ENCODE assay signal across 9 mouse cellular contexts in genomic region chr13:59509644-59510366, GRCm38 (mm10).
DNase-seq lines count a peak whose midpoint lies in the region; ATAC-seq lines count a peak whose summit lies in the region.
"Had no signal": no experiment of that assay in that cellular context is flagged by ENCODE, and none has a peak within 500 bp of the region (broad histone marks: within the 10 kb centered on the region; RNA-seq: fewer than 3 reads in every experiment).

No protein-coding gene starts in this region.

- H3K27me3 ChIP-seq in kidney, embryonic 15.5 days = no peaks in the 10 kb centered on the region

- ATAC-seq in kidney, embryonic 15.5 days (replicated peaks; ENCODE audit: low FRiP score) = no peak
- ATAC-seq in granulocyte monocyte progenitor cell, adult 5-6 weeks (replicated peaks; ENCODE audit: poor library complexity, severe bottlenecking) = peak; percentile 92

- 71% methylated on average over 10 of the region's 10 CpGs for WGBS in kidney, embryonic 15.5 days

- no peak overlapping the region for H3K4me3 ChIP-seq in kidney, embryonic 15.5 days (replicated peaks)

- peak; percentile 24 for DNase-seq in kidney, adult 11 months
- DNase-seq in B cell, adult 2 months = peak; percentile 39 to 41
- DNase-seq in lung, postnatal 14 days = peak; percentile 70
- no peak for DNase-seq in heart, postnatal 14 days
- no peak for DNase-seq in embryo, embryonic 9.5 days (ENCODE audit: extremely low spot score)
- no peak for DNase-seq in adrenal gland, adult 8-10 months
- DNase-seq: gastrocnemius, postnatal 10 days had no signal

- no peaks in the 10 kb centered on the region for H3K4me1 ChIP-seq in kidney, embryonic 15.5 days

- intact Hi-C loops in heart, postnatal 14 days (cut with DNase I) = loop anchor here (5.0 kb wide), 1 partner anchor 47 kb away; no protein-coding TSS in a partner anchor

- H3K9me3 ChIP-seq in kidney, embryonic 15.5 days (replicated peaks) = no peaks in the 10 kb centered on the region

- no peak overlapping the region for H3K27ac ChIP-seq in kidney, embryonic 15.5 days

- H3K36me3 ChIP-seq in kidney, embryonic 15.5 days = peaks cover 18% of the 10 kb centered on the region

- H3K9ac ChIP-seq in kidney, embryonic 15.5 days = no peak overlapping the region

- no peak overlapping the region for H3K4me2 ChIP-seq in kidney, embryonic 15.5 days

Comparison
In these comparisons a context has a peak if more than half of its experiments do, and no peak if none do; other contexts are left out.
1. DNase-seq: peak in kidney, adult 11 months (single experiment), B cell, adult 2 months (2 of 2) and lung, postnatal 14 days (single experiment); none in heart, postnatal 14 days (0 of 2), embryo, embryonic 9.5 days (single experiment) and adrenal gland, adult 8-10 months (single experiment).